8 mouse cellular contexts compared by ENCODE assay signal in the genomic region with DNA sequence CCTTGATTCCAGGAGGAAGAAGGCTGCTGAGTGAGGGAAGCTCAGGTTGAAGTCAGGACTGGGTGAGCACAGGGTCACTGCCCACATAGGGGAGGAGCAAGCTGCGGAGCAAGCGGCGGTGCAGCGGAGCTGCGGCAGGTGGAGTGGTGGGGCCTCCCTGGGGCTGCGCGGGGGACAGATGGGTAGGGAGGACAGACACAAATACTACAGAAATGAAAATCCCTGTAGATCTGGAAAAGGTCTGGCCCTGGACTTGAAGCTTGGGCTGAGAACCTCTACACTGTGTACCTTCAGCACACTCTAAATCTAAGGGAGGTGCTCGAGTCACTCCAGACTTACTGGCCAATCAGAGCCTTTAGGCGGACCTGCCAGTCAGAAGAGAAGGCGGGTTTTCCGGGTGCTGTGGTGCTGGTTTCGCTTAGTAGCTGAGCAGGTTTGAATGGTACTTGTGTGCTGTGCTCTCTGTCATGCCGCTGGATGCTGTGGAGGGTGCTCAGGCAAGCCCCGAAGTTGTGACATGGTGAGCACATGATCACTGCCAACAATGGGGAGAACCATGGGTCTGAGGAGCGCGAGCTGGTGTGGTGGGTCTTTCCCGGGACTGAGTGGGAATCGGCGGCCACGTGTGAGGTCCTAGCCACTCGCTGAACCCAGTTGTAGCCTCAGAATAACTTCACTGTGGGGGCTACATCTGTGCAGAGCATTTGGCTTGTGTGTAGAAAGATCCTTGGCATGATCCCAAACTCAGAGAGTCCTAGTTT. TPM values are rescaled to one million over a fixed set of nuclear protein-coding genes. Genes with fewer than 3 reads are reported as not detected.
DNase-seq lines count a peak whose midpoint lies in the region; ATAC-seq lines count a peak whose summit lies in the region.
"Not testable (repeated sequence)": the region's sequence is repeated elsewhere in the genome, so short reads cannot be mapped to it uniquely, and the experiment has no call there.

No protein-coding gene starts in this region.

- H3K4me2 ChIP-seq in embryonic facial prominence, embryonic 11.5 days (ENCODE audit: low read depth, low read length), result peak overlapping the region; percentile 46
- peak overlapping the region; percentile 59 for H3K4me2 ChIP-seq in midbrain, embryonic 11.5 days

- 2% methylated on average over 19 of the region's 21 CpGs for WGBS in embryonic facial prominence, embryonic 11.5 days
- WGBS in midbrain, embryonic 11.5 days, result under 1% methylated on average over 20 of the region's 21 CpGs

- DNase-seq in 3134 (ENCODE audit: extremely low read depth, insufficient read length, low spot score), result peak; percentile 87
- DNase-seq in adrenal gland, postnatal 25 days, result peak; percentile 66
- DNase-seq in embryonic facial prominence, embryonic 11.5 days (ENCODE audit: low spot score), result peak; percentile 76
- DNase-seq in kidney, adult 11 months, result peak; percentile 88
- peak; percentile 62 for DNase-seq in left cerebral cortex, postnatal 4 days
- DNase-seq in midbrain, embryonic 11.5 days (ENCODE audit: low spot score, missing footprints), result peak; percentile 98
- peak; percentile 44 for DNase-seq in skeletal muscle tissue, adult 2 months (ENCODE audit: low read depth, low spot score)

- intact Hi-C loops in left cerebral cortex, postnatal 4 days (cut with DNase I), result not testable (repeated sequence)

- not testable (repeated sequence) for H3K27me3 ChIP-seq in embryonic facial prominence, embryonic 11.5 days (ENCODE audit: control insufficient read depth, insufficient read depth, low read length); midbrain, embryonic 11.5 days (ENCODE audit: control insufficient read depth, insufficient read depth, low read length)

- peak overlapping the region; percentile 44 for H3K9ac ChIP-seq in embryonic facial prominence, embryonic 11.5 days (replicated peaks; ENCODE audit: low read length)
- peak overlapping the region; percentile 65 for H3K9ac ChIP-seq in midbrain, embryonic 11.5 days (ENCODE audit: low read length)

- not testable (repeated sequence) for H3K27ac ChIP-seq in embryonic facial prominence, embryonic 11.5 days (replicated peaks; ENCODE audit: low read depth, low read length); midbrain, embryonic 11.5 days (ENCODE audit: low read depth, low read length)

- H3K9me3 ChIP-seq in embryonic facial prominence, embryonic 11.5 days (replicated peaks; ENCODE audit: control insufficient read depth, low read length); midbrain, embryonic 11.5 days (ENCODE audit: control insufficient read depth, low read length): not testable (repeated sequence)

- H3K4me1 ChIP-seq in embryonic facial prominence, embryonic 11.5 days (ENCODE audit: control insufficient read depth, insufficient read depth, low read length); midbrain, embryonic 11.5 days (ENCODE audit: control insufficient read depth, insufficient read depth, low read length): not testable (repeated sequence)

- peak; percentile 98 for ATAC-seq in embryonic facial prominence, embryonic 11.5 days (replicated peaks; ENCODE audit: insufficient number of reproducible peaks, low FRiP score, low TSS enrichment, low read depth)
- peak; percentile 95 for ATAC-seq in granulocyte monocyte progenitor cell, adult 5-6 weeks (replicated peaks; ENCODE audit: poor library complexity, severe bottlenecking)
- peak; percentile 98 for ATAC-seq in midbrain, embryonic 11.5 days (ENCODE audit: low FRiP score)

- not testable (repeated sequence) for H3K36me3 ChIP-seq in embryonic facial prominence, embryonic 11.5 days (replicated peaks; ENCODE audit: control insufficient read depth, insufficient read depth, low read depth, low read length); midbrain, embryonic 11.5 days (ENCODE audit: control insufficient read depth, insufficient read depth, low read length)

- peak overlapping the region; percentile 37 for H3K4me3 ChIP-seq in embryonic facial prominence, embryonic 11.5 days (ENCODE audit: low read depth, low read length)
- H3K4me3 ChIP-seq in midbrain, embryonic 11.5 days (ENCODE audit: low read depth, low read length), result peak overlapping the region; percentile 48

RNA-seq across cellular contexts. Expression of a gene that starts 44.9 kb away (rescaled TPM):
- total RNA-seq in adrenal gland, postnatal 25 days (2021), result not detected in 2 replicates
- polyA plus RNA-seq in embryonic facial prominence, embryonic 11.5 days (2014; fragmentation: Nextera tagmentation; extraction: Ambion mirVana), result not detected in 2 replicates
- total RNA-seq in granulocyte monocyte progenitor cell, adult 5-6 weeks (2014; fragmentation: Nextera tagmentation), result not detected in 2 replicates
- total RNA-seq in granulocyte monocyte progenitor cell, adult 5-6 weeks (2017), result not detected in 2 replicates
- total RNA-seq in left cerebral cortex, postnatal 4 days (2021), result under 1 TPM; 0.32 to 0.66 TPM
- polyA plus RNA-seq in midbrain, embryonic 11.5 days (2014; fragmentation: Nextera tagmentation; extraction: Ambion mirVana), result 0.05 TPM in 1 of 2 replicates, not detected in the other

Comparison
In these comparisons a context has a peak if more than half of its experiments do, and no peak if none do; other contexts are left out.
1. DNase-seq: peak in every context shown above with its lines; median percentile 98 in midbrain, embryonic 11.5 days; 88 in kidney, adult 11 months; 87 in 3134; 76 in embryonic facial prominence, embryonic 11.5 days; 66 in adrenal gland, postnatal 25 days; 62 in left cerebral cortex, postnatal 4 days; 44 in skeletal muscle tissue, adult 2 months.